Mouse (Mus musculus) hindbrain, embryonic 10.5 days (tissue): Measurements from ENCODE around the gene Naa80. TPM values are rescaled to one million over a fixed set of nuclear protein-coding genes. Genes with fewer than 3 reads are reported as not detected.

Experiments
- DNase-seq: peaks from one replicate; pipeline ENCODE4 v3.0.0-alpha.2; 2017; ENCODE audit warnings: low spot score
- H3K27ac ChIP-seq: fragments of 300-500 bp; sonication (generic); 2 replicates; pipeline ENCODE4 v1.5.1; 2016; ENCODE audit warnings: mild to moderate bottlenecking, moderate library complexity
- H3K27me3 ChIP-seq: fragments of 300-500 bp; sonication (generic); 2 replicates; pipeline ENCODE4 v1.6.1; 2016; ENCODE audit warnings: mild to moderate bottlenecking; ENCODE audit not compliant: poor library complexity, insufficient read depth, severe bottlenecking
- H3K36me3 ChIP-seq: fragments of 300-500 bp; sonication (generic); 2 replicates; pipeline ENCODE4 v1.6.1; 2016; ENCODE audit warnings: mild to moderate bottlenecking, moderate library complexity
- H3K4me1 ChIP-seq: fragments of 300-500 bp; sonication (generic); replicated peaks from 2 replicates; pipeline ENCODE4 v1.6.1; 2016; ENCODE audit warnings: mild to moderate bottlenecking
- H3K4me3 ChIP-seq: fragments of 300-500 bp; sonication (generic); 2 replicates; pipeline ENCODE4 v1.5.1; 2016; ENCODE audit warnings: mild to moderate bottlenecking, moderate library complexity
- H3K9me3 ChIP-seq: fragments of 300-500 bp; sonication (generic); 2 replicates; pipeline ENCODE4 v1.6.1; 2016; ENCODE audit warnings: mild to moderate bottlenecking, moderate library complexity
- WGBS: fragments of 180-500 bp; shearing (Covaris S2); methylation state at CpG from one replicate; pipeline ENCODE4 v1.1.7; 2016; 5-methylcytosine and 5-hydroxymethylcytosine counted together
- polyA plus RNA-seq: library from polyadenylated mRNA; unstranded; fragments of >200 nt; fragmentation: Nextera tagmentation; extraction: Ambion mirVana; gene quantifications from 2 replicates; pipeline ENCODE4 v1.2.1, GENCODE M21; 2016

Naa80 gene
- polyA plus RNA-seq, 1 experiment from 2014 or later = 19.2 TPM

- Histone ChIP-seq H3K9me3 (no peaks in the 10 kb centered on the region), H3K27me3 (no peaks in the 10 kb centered on the region), H3K27ac (peak overlapping the region; percentile 99), H3K36me3 (peaks cover 84% of the 10 kb centered on the region), H3K4me1 (peaks cover 63% of the 10 kb centered on the region), H3K4me3 (no peak overlapping the region)
- WGBS = 67% methylated on average over 5 of the region's 5 CpGs
- no peak for DNase-seq
These were observed 45.9 kb downstream of the Naa80 start for GRCm38 (mm10) chr9:107624539-107624938.

GRCm38 (mm10) chr9:107624951-107625350, 46.3 kb downstream of the Naa80 start:
- 79% methylated on average over 3 of the region's 3 CpGs for whole genome bisulfite sequencing
- 0 out of 2 replicates have a peak overlapping the region, but pooled peaks have one; percentile 11 for H3K4me3 ChIP-seq
- H3K27ac ChIP-seq = peak overlapping the region; percentile 99
- peaks cover 64% of the 10 kb centered on the region for H3K4me1 ChIP-seq
- H3K9me3 ChIP-seq = no peaks in the 10 kb centered on the region
- H3K36me3 ChIP-seq = peaks cover 79% of the 10 kb centered on the region
- no peaks in the 10 kb centered on the region for H3K27me3 ChIP-seq
- DNase-seq = no peak

DNA sequence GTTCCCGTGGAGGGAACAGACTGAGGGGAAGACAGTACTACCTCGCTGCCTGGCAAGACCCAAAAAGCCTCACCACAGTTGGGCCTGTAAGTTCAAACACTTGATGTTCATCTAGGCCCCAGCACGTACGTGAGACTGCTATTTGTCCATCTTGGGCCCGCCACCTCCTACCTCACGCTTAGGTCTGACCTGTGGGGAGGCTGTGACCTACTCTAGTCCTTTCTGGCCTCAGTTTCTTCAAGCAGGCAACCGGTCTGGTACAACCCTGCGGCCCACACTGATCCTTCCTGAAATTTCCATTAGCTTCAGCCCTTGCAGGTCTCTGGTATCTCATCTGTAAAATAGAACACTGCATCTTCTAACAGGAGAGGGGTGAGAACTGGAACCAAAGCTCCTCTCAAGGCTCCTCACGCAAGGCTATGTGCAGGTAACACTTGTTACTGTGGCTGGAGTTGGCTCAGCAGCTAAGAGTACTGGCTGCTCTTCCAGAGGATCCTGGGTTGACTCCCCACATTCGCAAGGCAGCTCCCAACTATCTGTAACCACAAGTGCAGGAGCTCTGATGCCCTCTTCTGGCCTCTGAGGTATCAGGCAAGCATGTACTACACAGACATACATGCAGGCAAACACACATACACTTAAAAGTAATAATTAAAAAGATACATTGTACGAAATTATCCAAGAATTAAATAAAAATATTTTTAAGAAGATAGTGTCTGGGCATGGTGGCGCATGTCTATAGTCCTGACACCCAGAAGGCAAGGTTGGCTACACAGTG, 46.9 kb downstream of the Naa80 start:
- H3K27me3 ChIP-seq = no peaks in the 10 kb centered on the region
- peaks cover 70% of the 10 kb centered on the region for H3K4me1 ChIP-seq
- 0 out of 2 replicates have a peak overlapping the region, but pooled peaks have one; percentile 11 for H3K4me3 ChIP-seq
- no peaks in the 10 kb centered on the region for H3K9me3 ChIP-seq
- no peak for DNase-seq
- WGBS = 88% methylated on average over 12 of the region's 12 CpGs
- H3K36me3 ChIP-seq = peaks cover 74% of the 10 kb centered on the region
- H3K27ac ChIP-seq = peak overlapping the region; percentile 99

- Histone ChIP-seq H3K9me3 (no peaks in the 10 kb centered on the region), H3K27ac (peak overlapping the region; percentile 99), H3K4me3 (peak overlapping the region; percentile 87), H3K27me3 (no peaks in the 10 kb centered on the region), H3K36me3 (peaks cover 66% of the 10 kb centered on the region), H3K4me1 (peaks cover 78% of the 10 kb centered on the region)
- no peak for DNase-seq
- WGBS = 35% methylated on average over 15 of the region's 15 CpGs
These were observed 47.6 kb downstream of the Naa80 start for GRCm38 (mm10) chr9:107626158-107626843.

GRCm38 (mm10) chr9:107626844-107627277, 48.2 kb downstream of the Naa80 start:
- H3K4me1 ChIP-seq = peaks cover 84% of the 10 kb centered on the region
- peak; percentile 96 for DNase-seq

DNA sequence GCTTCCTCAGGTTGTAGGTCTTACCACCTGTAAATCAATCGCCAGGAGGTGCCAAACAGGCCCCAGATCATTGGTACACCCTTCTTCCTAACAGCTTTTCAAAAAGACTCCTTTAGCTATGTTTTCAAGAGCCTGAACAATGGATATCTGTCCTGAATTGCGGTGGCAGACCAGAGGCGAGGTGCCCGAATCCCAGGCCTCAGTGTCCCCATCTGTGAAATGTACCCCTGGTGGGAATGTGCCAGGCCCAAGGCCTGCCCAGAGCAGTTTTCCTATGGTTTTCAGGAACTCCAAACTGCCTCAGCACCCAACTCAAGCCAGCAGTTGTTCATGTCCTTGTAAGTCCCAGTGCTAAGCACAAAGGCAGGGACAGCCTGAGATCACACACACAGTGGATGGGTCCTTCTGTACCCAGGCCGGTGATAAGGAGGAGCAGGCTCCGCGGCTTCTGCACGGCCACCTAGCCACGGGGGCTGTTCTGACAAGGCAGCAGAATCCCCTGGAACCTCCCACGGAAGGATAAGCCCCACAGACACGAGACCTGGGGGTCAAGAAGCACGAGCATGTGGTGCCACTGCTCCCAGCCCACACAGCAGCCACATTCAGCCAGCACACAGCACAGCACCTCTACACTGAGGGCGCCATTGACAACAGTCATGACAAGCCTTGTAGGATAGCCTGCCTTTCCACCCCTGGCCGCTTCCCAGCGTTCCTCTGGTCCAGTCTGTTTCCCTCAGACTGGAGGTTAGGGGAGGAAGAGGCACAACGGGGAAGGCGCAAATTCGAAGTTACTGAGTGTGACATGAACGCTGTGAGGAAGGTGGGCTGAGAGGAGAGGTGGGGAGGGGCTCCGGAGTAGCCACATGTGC, 48.9 kb downstream of the Naa80 start:
- peaks cover 91% of the 10 kb centered on the region for H3K4me1 ChIP-seq
- WGBS = 26% methylated on average over 20 of the region's 20 CpGs
- H3K27me3 ChIP-seq = no peaks in the 10 kb centered on the region
- peak overlapping the region; percentile 99 for H3K27ac ChIP-seq
- no peak for DNase-seq
- no peaks in the 10 kb centered on the region for H3K9me3 ChIP-seq
- peaks cover 66% of the 10 kb centered on the region for H3K36me3 ChIP-seq
- peak overlapping the region; percentile 87 for H3K4me3 ChIP-seq

More at GRCm38 (mm10) chr9:107626844-107627277, 48.2 kb downstream of the Naa80 start:
- peaks cover 66% of the 10 kb centered on the region for H3K36me3 ChIP-seq
- no peaks in the 10 kb centered on the region for H3K27me3 ChIP-seq
- 0% methylated on average over 2 of the region's 2 CpGs for WGBS
- peak overlapping the region; percentile 99 for H3K27ac ChIP-seq
- no peaks in the 10 kb centered on the region for H3K9me3 ChIP-seq
- peak overlapping the region; percentile 87 for H3K4me3 ChIP-seq

DNA sequence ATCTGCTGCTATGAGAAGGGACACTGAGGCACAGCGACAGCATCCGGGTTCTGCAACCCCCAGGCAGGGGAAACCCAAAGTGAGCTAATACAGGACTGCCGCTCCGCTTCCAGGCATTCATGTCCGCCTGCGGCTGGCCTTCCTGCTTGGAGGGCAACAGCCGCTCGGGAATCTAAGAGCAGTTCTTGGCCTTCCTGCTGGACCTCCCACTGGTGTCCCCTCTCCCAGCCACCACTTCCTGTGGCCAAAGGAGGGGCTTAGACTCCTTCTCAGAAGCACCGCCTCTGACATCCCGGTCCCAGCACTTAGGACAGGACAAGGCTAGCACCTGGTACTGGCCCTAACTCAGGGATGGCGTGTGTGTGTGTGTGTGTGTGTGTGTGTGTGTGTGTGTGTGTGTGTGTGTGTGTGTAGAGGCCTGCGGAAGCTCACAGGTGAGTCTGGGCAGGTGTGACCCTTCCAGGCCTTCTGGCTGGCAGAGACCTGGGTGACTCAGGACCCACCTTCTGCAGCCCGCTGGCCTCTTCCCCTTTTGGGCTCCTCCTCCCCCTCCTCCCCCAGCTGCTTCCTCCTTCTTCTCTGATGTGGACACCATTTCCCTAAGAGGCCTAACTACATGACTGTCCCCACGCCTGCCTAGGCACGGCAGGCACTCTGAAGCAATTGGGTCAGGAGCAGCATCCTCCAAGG, 50.2 kb downstream of the Naa80 start:
- Histone ChIP-seq H3K9me3 (no peaks in the 10 kb centered on the region), H3K4me1 (peaks cover 100% of the 10 kb centered on the region), H3K27ac (peak overlapping the region; percentile 99), H3K4me3 (peak overlapping the region; percentile 87), H3K36me3 (peaks cover 59% of the 10 kb centered on the region), H3K27me3 (no peaks in the 10 kb centered on the region)
- DNase-seq = peak; percentile 42
- WGBS = 40% methylated on average over 15 of the region's 15 CpGs

DNA sequence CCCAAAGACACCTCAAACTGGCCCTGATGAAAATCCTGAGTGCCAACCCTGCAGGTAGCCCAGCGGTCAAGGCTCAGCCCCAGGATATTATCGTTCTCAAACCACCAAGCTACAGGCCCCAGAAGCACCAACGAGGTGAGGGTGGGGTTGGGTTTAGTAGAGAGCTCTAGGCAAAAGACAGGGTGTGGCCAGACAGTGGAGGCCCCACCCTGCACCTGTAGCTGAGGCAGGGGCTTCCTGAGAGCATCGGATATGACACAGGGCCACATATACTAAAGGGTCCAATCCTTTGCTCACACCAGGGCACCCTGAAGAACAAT, 50.7 kb downstream of the Naa80 start:
- Histone ChIP-seq H3K36me3 (peaks cover 54% of the 10 kb centered on the region), H3K4me1 (peaks cover 100% of the 10 kb centered on the region), H3K4me3 (peak overlapping the region; percentile 87), H3K27ac (peak overlapping the region; percentile 99), H3K27me3 (no peaks in the 10 kb centered on the region), H3K9me3 (no peaks in the 10 kb centered on the region)
- 30% methylated on average over 4 of the region's 4 CpGs for WGBS
- DNase-seq = no peak

DNA sequence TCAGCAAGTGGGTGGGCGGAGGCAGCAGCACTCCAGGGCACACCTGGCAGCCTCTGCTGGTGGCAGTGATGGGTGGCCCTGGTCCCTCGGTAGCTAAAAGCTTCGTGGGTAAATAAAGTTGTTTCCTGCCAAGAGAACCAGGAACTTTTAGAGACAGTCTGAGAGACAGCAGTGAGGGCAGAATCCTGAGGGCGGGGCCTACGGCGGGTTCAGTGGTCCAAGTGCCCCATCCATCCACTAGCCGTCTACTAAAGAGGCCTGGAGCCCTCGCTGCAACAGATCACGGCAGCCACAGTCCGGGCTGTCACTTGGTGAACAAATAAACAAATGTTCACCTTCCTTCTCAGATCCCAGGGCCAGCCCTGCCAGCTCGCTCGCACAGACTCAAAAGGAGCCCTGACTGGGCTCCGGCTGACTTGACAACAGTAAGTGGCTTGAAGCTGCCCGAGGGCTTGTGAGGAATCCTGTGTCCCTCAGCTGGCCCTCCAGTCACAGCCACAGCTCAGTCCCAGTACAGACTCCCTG, 51.3 kb downstream of the Naa80 start:
- no peaks in the 10 kb centered on the region for H3K9me3 ChIP-seq
- peaks cover 48% of the 10 kb centered on the region for H3K36me3 ChIP-seq
- peak; percentile 70 for DNase-seq
- 11% methylated on average over 14 of the region's 14 CpGs for WGBS
- peak overlapping the region; percentile 99 for H3K27ac ChIP-seq
- H3K27me3 ChIP-seq = no peaks in the 10 kb centered on the region
- peak overlapping the region; percentile 87 for H3K4me3 ChIP-seq
- peaks cover 98% of the 10 kb centered on the region for H3K4me1 ChIP-seq

DNA sequence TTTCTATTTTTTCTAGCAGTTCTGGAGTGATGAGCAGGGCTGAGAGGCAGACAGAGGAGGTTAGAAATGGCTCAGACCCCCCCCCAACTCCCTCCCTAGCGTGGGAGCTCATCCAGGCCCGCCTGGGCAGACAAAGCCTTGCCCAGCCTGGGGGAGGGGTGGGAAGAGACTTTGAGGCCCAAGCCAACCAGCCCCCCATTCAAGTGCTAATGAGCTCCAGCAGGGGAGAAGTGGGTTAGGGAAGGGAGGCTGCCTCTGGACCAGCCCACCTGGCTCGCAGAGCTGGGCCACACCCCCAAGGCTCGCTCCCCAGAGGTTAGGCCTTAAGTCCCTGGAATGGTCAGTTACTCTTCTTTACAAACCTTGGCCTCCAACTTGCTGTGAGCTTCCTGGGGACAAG, 51.9 kb downstream of the Naa80 start:
- peaks cover 42% of the 10 kb centered on the region for H3K36me3 ChIP-seq
- H3K4me3 ChIP-seq = peak overlapping the region; percentile 87
- peak; percentile 89 for DNase-seq
- H3K27ac ChIP-seq = peak overlapping the region; percentile 99
- no peaks in the 10 kb centered on the region for H3K27me3 ChIP-seq
- peaks cover 96% of the 10 kb centered on the region for H3K4me1 ChIP-seq
- WGBS = 5% methylated on average over 4 of the region's 4 CpGs
- H3K9me3 ChIP-seq = no peaks in the 10 kb centered on the region

DNA sequence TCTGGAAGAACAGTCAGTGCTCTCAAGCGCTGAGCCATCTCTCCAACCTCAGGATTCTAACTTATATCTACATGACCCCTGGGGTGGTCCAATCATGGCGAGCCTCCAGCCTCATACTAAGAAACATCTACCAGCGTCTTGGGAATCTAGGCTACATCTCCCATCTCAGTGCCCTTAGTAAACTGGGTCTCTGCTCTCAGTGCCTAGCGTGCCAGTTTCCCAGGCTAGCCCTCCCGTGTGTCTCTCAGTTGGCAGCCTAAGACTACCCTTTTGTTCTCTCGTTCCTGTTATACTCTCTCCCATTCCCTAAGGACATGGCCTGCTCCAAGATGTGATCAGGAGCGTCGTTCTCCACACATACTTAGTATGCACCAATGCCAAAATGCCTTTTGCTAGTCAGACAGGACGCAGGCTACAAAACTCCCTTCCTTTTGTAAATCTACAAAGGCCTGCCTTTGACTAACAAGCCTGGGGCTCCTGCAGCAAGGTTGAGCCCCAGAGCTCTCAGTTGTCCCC, 52.7 kb downstream of the Naa80 start:
- H3K36me3 ChIP-seq = peaks cover 39% of the 10 kb centered on the region
- 35% methylated on average over 9 of the region's 9 CpGs for WGBS

GRCm38 (mm10) chr9:107631861-107632260, 53.2 kb downstream of the Naa80 start:
- no peaks in the 10 kb centered on the region for H3K27me3 ChIP-seq
- peak overlapping the region; percentile 99 for H3K27ac ChIP-seq
- H3K4me3 ChIP-seq = peak overlapping the region; percentile 87
- H3K9me3 ChIP-seq = no peaks in the 10 kb centered on the region
- 62% methylated on average over 8 of the region's 8 CpGs for WGBS
- no peak for DNase-seq
- H3K4me1 ChIP-seq = peaks cover 96% of the 10 kb centered on the region
- H3K36me3 ChIP-seq = peaks cover 36% of the 10 kb centered on the region

More for the DNA sequence above, 52.7 kb downstream of the Naa80 start:
- H3K9me3 ChIP-seq = no peaks in the 10 kb centered on the region
- H3K4me1 ChIP-seq = peaks cover 96% of the 10 kb centered on the region
- DNase-seq = no peak
- H3K27ac ChIP-seq = peak overlapping the region; percentile 99
- no peaks in the 10 kb centered on the region for H3K27me3 ChIP-seq
- H3K4me3 ChIP-seq = peak overlapping the region; percentile 87
